Mouse (Mus musculus) left cerebral cortex, postnatal 36 days (tissue): Measurements from ENCODE around the gene Svip. TPM values are rescaled to one million over a fixed set of nuclear protein-coding genes. Genes with fewer than 3 reads are reported as not detected.
A peak's percentile ranks its signal among the peaks of the same experiment; 100 is the strongest.

Experiments
- DNase-seq, 2 experiments: peaks; one replicate each; pipeline ENCODE4 v3.0.0; 2021 to 2022; ENCODE audit warnings: low spot score in 2 of 2, mixed read lengths in 1 of 2
- intact Hi-C: fragments of 180-260 bp; cut with DNase I; formaldehyde crosslinking; loops from one replicate; pipeline ENCODE4 v1.15.1; 2025
- total RNA-seq, 2 experiments: library from RNA; stranded (reverse); gene quantifications; 2 replicates each; pipeline ENCODE4 v1.2.3; 2021

Svip gene
- 10 to 100 TPM; 35.3 to 36.5 TPM for total RNA-seq

- intact Hi-C loops = no loop called here
- peak; percentile 89 to 90 for DNase-seq
Measured at GRCm38 (mm10) chr7:52005511-52006295, at the start of gene Svip. Gene Svip (minus strand): TSS chr7:52006018.

GRCm38 (mm10) chr7:52037600-52038582 is 32.1 kb upstream of the Svip start:
- intact Hi-C loops = no loop called here
- DNase-seq = peak; percentile 3 to 17

DNA sequence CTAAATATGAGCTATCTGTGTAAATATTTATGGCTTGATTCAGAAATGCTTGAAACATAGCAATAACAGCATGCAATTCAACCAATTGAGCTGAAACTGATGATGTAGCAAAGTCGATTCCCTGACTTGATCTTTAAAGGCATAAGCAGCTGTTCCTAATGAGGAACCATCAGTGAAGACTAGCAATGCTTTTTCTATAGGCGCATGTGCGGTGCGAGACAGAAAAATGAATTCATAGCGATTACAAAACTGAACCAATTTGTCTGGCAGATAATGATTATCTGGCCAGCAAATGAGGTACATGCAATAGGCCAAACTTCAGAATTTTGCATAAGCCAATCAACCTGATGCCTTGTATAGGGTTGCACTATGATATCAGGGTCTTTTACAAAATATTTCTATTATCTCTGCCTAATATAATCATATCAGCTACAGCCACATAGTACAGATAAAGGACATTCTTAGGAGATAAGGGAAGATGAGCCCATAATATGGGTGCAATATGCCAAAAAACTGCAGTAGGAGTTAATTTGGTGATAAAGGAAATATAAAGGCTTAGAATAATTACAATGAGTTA is 18.3 kb upstream of the Svip start:
- DNase-seq = no peak
- intact Hi-C loops = no loop called here

GRCm38 (mm10) chr7:52022039-52022438 is 16.2 kb upstream of the Svip start:
- DNase-seq = no peak
- intact Hi-C loops = no loop called here

DNA sequence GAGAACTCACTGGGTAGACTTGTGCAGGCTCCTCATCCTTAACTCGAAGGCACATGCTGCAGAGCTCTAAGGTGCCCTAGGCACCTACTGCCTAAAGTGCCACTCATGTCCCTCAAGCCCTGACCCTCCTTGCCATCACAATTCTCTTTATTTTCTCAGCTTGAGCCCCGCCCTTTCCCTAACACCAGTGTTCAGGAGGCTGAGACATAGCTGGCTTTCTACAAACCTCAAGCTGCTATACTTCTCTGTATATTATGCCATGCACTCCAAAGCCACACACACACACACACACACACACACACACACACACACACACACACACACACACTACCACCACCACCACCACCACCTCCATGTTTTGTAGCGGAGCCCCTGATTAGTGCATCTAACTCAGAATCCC is 9.8 kb upstream of the Svip start, which contains the start of gene 1700015G11Rik:
Gene 1700015G11Rik (minus strand): TSS at position 101 of the 400 bp plus-strand sequence.
- DNase-seq = no peak
- intact Hi-C loops = no loop called here

DNA sequence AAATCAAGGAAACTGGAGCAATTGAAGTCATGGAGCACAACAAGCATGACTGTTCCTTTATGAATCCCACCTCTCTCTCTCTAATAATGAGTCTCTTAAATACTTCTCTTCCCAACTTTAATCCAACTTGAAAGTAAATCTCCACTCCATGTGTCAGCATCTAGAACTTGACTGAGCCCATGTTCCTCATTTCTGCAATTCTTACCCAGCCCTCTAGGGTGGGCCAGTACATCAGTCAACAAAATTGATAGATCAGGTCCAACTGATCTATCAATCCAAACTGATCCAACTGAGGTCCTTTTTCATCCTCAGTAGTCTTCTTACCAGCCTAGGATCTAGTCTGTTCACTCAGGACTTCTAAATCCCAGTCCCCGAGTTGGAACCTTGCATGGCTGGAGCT is 9.4 kb upstream of the Svip start:
- no peak for DNase-seq
- intact Hi-C loops = no loop called here

GRCm38 (mm10) chr7:52013457-52013856 is 7.6 kb upstream of the Svip start:
- intact Hi-C loops = no loop called here
- DNase-seq = no peak

DNA sequence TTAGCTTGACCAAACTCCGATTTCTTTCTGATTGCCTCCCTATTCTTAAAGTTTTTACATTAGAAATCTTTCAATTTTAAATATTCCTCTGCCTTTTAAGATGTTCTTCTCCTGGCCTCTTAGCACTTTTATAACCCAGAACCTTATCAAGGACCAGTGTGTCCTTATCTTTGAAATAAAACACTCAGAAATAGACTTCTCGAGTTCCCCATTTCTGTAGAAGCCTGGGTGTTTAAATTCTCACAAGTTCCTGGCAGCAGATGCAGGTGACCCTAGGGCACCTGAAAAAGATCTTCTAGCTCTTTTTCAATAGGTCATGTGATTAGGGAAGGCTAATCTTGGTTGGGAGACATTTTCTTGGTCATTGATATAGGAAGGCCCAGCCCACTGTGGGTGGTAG is 1.3 kb upstream of the Svip start:
- intact Hi-C loops = no loop called here

GRCm38 (mm10) chr7:52006296-52006630 is 445 bp upstream of the Svip start:
- DNase-seq = no peak
- intact Hi-C loops = no loop called here

More for the DNA sequence above, 1.3 kb upstream of the Svip start:
- DNase-seq = no peak

DNA sequence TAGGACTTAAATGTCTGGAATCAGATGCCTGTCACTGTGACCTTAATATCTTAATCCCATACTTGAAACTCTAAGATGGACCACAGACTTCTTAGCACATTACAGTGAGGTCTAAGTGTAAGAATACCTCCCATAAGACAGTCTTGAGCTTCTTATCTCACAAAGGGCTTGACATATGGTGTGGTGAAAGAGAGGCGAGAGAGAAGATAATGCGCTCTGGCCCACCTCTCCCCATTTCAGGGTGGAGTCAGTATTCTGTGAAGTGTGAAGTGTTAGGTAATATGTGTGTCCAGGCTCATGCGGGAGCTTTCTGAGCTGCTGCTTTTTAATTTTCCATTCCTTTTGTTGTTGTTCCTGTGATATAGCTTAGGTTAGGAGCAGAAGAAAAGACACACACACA is 14.8 kb downstream of the Svip start:
- intact Hi-C loops = no loop called here

DNA sequence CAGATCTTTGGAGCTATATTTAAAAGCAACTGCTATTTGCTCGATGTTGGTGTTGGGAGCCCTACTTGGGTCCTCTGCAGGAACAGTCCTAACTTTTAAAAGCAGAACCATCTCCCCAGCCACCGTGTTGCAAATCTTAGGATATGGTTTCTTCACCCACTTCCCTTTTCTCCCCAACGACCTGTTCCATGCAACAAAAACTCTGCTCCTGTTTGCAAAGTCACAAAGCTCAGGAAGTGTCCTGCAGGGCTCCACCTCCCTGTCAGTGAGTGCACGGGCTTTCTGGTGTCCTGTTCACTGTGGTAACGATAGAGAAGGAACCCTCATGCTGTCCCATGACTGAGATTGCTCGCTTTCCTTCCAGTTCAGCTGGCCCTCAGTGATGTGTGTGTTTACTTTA is 18.9 kb downstream of the Svip start:
- intact Hi-C loops = no loop called here
- no peak for DNase-seq

More for the DNA sequence above, 14.8 kb downstream of the Svip start:
- no peak for DNase-seq

- intact Hi-C loops = no loop called here
- DNase-seq = no peak
Measured at GRCm38 (mm10) chr7:51985763-51986162, 20.1 kb downstream of the Svip start.

DNA sequence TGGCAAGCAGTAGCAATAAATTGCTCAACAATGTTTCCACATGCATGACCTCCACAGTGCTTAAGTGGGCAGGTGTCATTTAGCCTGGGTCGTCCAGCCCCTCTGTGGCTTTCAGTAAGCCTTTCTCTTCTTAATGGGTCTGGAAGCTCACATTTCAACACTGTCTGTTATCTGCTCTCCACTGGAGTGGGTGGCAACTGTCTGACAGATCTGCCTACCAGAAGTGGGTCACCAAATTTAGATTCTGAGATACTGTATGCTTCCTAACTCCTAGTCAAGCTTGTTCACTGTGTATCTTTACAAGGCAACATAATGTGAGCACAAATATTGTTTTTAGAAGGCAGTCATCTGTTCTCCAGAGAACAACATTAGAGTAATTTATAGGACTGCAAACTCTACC is 23.5 kb downstream of the Svip start:
- intact Hi-C loops = no loop called here
- no peak for DNase-seq

DNA sequence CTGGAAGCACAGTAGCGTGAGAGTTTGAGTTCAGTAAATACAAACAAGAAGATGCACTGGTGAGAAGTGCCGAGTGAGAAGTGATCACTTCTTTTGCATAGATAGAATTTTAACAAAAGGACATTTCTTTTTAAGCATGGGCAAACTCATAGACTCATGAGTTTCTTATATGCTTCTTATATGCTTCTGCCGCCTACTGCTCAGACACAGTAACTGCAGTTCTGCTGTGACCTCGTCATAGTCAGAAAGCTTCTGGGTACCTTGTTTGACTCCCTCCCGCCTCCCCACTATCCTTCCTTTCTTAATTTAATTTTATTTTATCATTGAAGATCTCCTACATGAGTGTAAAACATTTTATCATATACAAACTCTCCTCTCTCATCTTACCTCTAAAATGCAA is 26.5 kb downstream of the Svip start:
- intact Hi-C loops = loop anchor here (10.0 kb wide), 1 partner anchor 114 kb away; the partner anchor contains the start of genes Fancf and Gas2

DNA sequence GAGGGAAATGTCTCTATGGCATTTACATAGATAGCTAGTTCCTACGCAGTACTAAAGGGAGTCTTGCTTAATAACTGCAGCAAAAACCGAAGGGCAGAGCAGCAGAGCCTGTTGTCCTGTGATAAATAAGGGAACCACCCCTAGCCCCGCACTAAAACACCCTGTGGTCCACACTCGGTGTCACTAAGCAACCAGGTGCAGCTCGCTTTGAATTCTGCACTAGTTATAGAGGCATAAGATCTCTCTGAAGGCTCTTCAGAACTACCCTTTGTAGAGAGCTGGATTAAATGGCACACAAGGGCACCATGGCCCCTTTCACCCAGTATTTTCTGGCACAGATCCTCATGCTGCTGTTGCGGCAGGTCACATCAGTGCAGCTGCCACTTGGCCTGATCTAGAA is 30.6 kb downstream of the Svip start:
- intact Hi-C loops = loop anchor here (10.0 kb wide), 1 partner anchor 110 kb away; the partner anchor contains the start of genes Fancf and Gas2

More for the DNA sequence above, 26.5 kb downstream of the Svip start:
- DNase-seq = no peak

GRCm38 (mm10) chr7:51973526-51973925 is 32.3 kb downstream of the Svip start:
- intact Hi-C loops = loop anchor here (5.0 to 10.0 kb wide), 3 partner anchors 109 to 466 kb away; partner anchors contain the start of genes Fancf, Gas2 and Slc17a6
- DNase-seq = no peak

More for the DNA sequence above, 30.6 kb downstream of the Svip start:
- DNase-seq = no peak

- intact Hi-C loops = loop anchor here (5.0 to 10.0 kb wide), 3 partner anchors 108 to 466 kb away; partner anchors contain the start of genes Fancf, Gas2 and Slc17a6
- no peak for DNase-seq
Measured at GRCm38 (mm10) chr7:51973091-51973490, 32.7 kb downstream of the Svip start.

DNA sequence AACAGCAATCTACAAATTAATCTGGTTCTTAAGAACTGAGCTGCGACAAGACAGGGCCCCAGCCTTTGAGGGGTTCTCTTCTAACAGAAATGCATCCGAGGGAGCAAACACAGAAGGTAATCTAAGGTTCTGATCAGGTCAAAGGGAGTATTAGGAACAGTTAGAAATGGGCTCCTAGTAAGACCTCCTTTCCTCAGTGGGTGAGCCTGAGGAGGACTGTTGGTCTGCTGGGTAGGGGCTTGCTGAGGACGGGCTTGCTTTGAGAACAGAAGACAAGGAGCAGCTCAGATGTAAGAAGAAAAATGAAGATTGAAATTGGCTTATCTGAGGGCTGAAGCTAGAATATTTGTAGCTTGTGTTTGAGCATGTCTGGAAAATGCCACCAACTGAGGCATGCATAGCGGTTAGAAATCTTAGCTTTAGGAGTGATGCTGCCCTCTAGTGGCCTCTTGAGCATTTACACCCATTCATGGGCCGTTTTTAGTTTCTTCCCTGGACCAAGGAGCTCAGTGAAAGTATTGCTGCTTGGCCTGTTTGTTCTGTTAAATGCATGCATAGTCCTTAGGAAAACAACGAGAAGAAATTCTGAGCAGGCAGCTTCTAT is 33.5 kb downstream of the Svip start:
- DNase-seq = peak; percentile 23 to 57
- intact Hi-C loops = loop anchor here (5.0 to 10.0 kb wide), 3 partner anchors 108 to 465 kb away; partner anchors contain the start of genes Fancf, Gas2 and Slc17a6

DNA sequence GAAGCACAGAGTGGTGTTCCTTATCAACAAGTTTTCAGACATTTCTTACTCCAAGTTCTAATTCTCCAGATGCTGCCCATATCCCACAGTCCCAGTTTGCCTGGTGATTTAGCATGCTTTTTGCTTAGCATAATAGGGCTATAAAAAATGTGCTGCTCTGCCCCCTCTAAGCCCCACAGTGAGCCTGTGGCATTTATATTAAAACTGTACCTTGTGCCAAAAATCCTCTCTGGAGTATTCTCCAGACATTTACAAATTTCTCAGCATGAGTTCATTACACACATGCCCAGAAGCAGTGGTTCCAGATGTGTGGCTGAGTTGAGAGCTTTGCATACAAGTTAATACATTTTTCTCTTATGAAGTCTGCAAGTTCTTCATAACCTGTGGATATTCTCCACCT is 36.4 kb downstream of the Svip start:
- intact Hi-C loops = no loop called here
- DNase-seq = no peak
